Mouse (Mus musculus): ENCODE data around the gene Hist3h2ba.
"Not testable (repeated sequence)": the region's sequence is repeated elsewhere in the genome, so short reads cannot be mapped to it uniquely, and the experiment has no call there.

Hist3h2ba gene

GRCm38 (mm10) chr11:58938322-58939087 lies 10.2 kb upstream of the Hist3h2ba start, which contains the start of gene Rnf187:
Gene Rnf187, minus strand, starts transcription at chr11:58938916.
- peak; percentile 82 for DNase-seq (ENCODE audit: extremely low read depth, low read depth)

- no peak for DNase-seq (ENCODE audit: extremely low read depth, low read depth)
These were observed 9.7 kb upstream of the Hist3h2ba start for GRCm38 (mm10) chr11:58939088-58939439.

- no peak for DNase-seq (ENCODE audit: extremely low read depth, low read depth)
These were observed 4.6 kb upstream of the Hist3h2ba start for GRCm38 (mm10) chr11:58944136-58944535.

- no peak for DNase-seq (ENCODE audit: extremely low read depth, low read depth)
These were observed 1.4 kb upstream of the Hist3h2ba start for GRCm38 (mm10) chr11:58947306-58947705.

- no peak for DNase-seq (ENCODE audit: extremely low read depth, low read depth)
These were observed 757 bp upstream of the Hist3h2ba start for GRCm38 (mm10) chr11:58947798-58948528.

- no peak for DNase-seq (ENCODE audit: extremely low read depth, low read depth)
These were observed 1.0 kb downstream of the Hist3h2ba start for GRCm38 (mm10) chr11:58949480-58950431.

- DNase-seq (ENCODE audit: extremely low read depth, low read depth), result no peak
These were observed 2.5 kb downstream of the Hist3h2ba start for GRCm38 (mm10) chr11:58951210-58951609.

GRCm38 (mm10) chr11:58953351-58954169 lies 4.8 kb downstream of the Hist3h2ba start:
- no peak for DNase-seq (ENCODE audit: extremely low read depth, low read depth)

- not testable (repeated sequence) for DNase-seq (ENCODE audit: extremely low read depth, low read depth)
These were observed 5.4 kb downstream of the Hist3h2ba start for GRCm38 (mm10) chr11:58954170-58954419.

- peak; percentile 99 for DNase-seq (ENCODE audit: extremely low read depth, low read depth)
These were observed 5.9 kb downstream of the Hist3h2ba start, which contains the start of the genes Hist3h2a and Trim17 for GRCm38 (mm10) chr11:58954420-58955142. Gene Hist3h2a, plus strand, starts transcription at chr11:58954685. Gene Trim17, plus strand, starts transcription at chr11:58954685.

- DNase-seq (ENCODE audit: extremely low read depth, low read depth), result no peak
These were observed 6.6 kb downstream of the Hist3h2ba start for GRCm38 (mm10) chr11:58955143-58955867.

- DNase-seq (ENCODE audit: extremely low read depth, low read depth), result no peak
These were observed 7.1 kb downstream of the Hist3h2ba start for GRCm38 (mm10) chr11:58955868-58956257.

- no peak for DNase-seq (ENCODE audit: extremely low read depth, low read depth)
These were observed 8.7 kb downstream of the Hist3h2ba start for GRCm38 (mm10) chr11:58957226-58957914.

- DNase-seq (ENCODE audit: extremely low read depth, low read depth), result no peak
These were observed 9.8 kb downstream of the Hist3h2ba start for GRCm38 (mm10) chr11:58958536-58958935.

- no peak for DNase-seq (ENCODE audit: extremely low read depth, low read depth)
These were observed 10.6 kb downstream of the Hist3h2ba start for GRCm38 (mm10) chr11:58959186-58959825.

- DNase-seq (ENCODE audit: extremely low read depth, low read depth), result no peak
These were observed 11.3 kb downstream of the Hist3h2ba start for GRCm38 (mm10) chr11:58959921-58960465.

- no peak for DNase-seq (ENCODE audit: extremely low read depth, low read depth)
These were observed 12.9 kb downstream of the Hist3h2ba start for GRCm38 (mm10) chr11:58961364-58962177.
